Mouse (Mus musculus): Measurements from ENCODE around the gene Mrps26.

DNA sequence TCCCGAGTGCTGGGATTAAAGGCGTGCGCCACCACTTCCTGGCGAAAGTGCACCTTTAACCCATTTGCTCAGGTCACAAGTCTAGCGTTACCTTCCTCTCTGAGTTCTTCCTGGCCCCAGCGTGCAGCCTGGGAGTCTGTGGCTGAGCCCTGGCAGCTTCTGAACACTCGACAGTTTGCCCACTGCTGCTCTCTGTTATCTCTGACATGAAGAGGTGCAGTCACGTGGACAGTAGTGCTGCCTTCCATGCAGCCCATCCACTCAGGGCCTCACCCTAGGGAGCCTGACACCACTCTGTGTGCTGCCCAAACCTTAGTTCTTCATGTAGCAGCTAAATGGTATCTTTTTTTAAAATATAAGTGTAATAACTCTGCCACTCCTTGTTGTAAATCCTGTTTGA is 16.6 kb upstream of the Mrps26 start:
- TF ChIP-seq MAFK (IDR thresholded peaks at IDR 0.05; ENCODE audit: insufficient read depth, low read depth, low read length) (no peak), HCFC1 (IDR thresholded peaks at IDR 0.05; ENCODE audit: borderline replicate concordance, insufficient read depth, low read length) (no peak), ZC3H11A (IDR thresholded peaks at IDR 0.05; ENCODE audit: borderline replicate concordance, low read depth, low read length) (no peak), ZNF384 (IDR thresholded peaks at IDR 0.05; ENCODE audit: low read depth, low read length) (no peak), CHD2 (IDR thresholded peaks at IDR 0.05; ENCODE audit: low read depth, low read length) (no peak)

Measured in ES-E14 (cell line).